Mouse (Mus musculus) neural tube, embryonic 14.5 days (tissue): ENCODE data around the gene Tacc3. TPM values are rescaled to one million over a fixed set of nuclear protein-coding genes. Genes with fewer than 3 reads are reported as not detected.

ENCODE experiments used
- ATAC-seq: fragments of 200-750 bp; cut with Nextera tagmentation; 2 replicates; pipeline ENCODE4 v1.8.0; 2017; ENCODE audit warnings: low read depth, mild to moderate bottlenecking, moderate TSS enrichment, moderate library complexity
- H3K27ac ChIP-seq: fragments of 300-500 bp; sonication (generic); 2 replicates; pipeline ENCODE4 v1.5.1; 2014; ENCODE audit warnings: low read depth, mild to moderate bottlenecking, control low read depth, low read length, moderate library complexity, mixed read lengths
- H3K27me3 ChIP-seq: fragments of 300-500 bp; sonication (generic); 2 replicates; pipeline ENCODE4 v1.6.1; 2014; ENCODE audit warnings: low read length; ENCODE audit not compliant: control insufficient read depth, insufficient read depth
- H3K36me3 ChIP-seq: fragments of 300-500 bp; sonication (generic); 2 replicates; pipeline ENCODE4 v1.6.1; 2014; ENCODE audit warnings: low read length, mixed read lengths; ENCODE audit not compliant: control insufficient read depth, insufficient read depth
- H3K4me1 ChIP-seq: fragments of 300-500 bp; sonication (generic); 2 replicates; pipeline ENCODE4 v1.6.1; 2014; ENCODE audit warnings: low read length; ENCODE audit not compliant: control insufficient read depth, insufficient read depth
- H3K4me2 ChIP-seq: fragments of 300-500 bp; sonication (generic); 2 replicates; pipeline ENCODE4 v1.6.1; 2014; ENCODE audit warnings: mild to moderate bottlenecking, low read depth, low read length, control low read depth
- H3K4me3 ChIP-seq: fragments of 300-500 bp; sonication (generic); 2 replicates; pipeline ENCODE4 v1.5.1; 2014; ENCODE audit warnings: low read depth, low read length, control low read depth, mixed read lengths
- H3K9ac ChIP-seq: fragments of 300-500 bp; sonication (generic); replicated peaks from 2 replicates; pipeline ENCODE4 v1.6.1; 2014; ENCODE audit warnings: low read depth, mild to moderate bottlenecking, control low read depth, low read length, mixed read lengths
- H3K9me3 ChIP-seq: fragments of 300-500 bp; sonication (generic); 2 replicates; pipeline ENCODE4 v1.6.1; 2016; ENCODE audit warnings: low read length; ENCODE audit not compliant: control insufficient read depth
- WGBS: fragments of 180-500 bp; shearing (Covaris S2); extraction: QIAGEN DNeasy Blood & Tissue Kit; methylation state at CpG from one replicate; pipeline ENCODE4 v1.1.7; 2014; 5-methylcytosine and 5-hydroxymethylcytosine counted together
- polyA plus RNA-seq: library from polyadenylated mRNA; unstranded; fragments of >200 nt; fragmentation: Nextera tagmentation; extraction: Ambion mirVana; gene quantifications from 2 replicates; pipeline ENCODE4 v1.2.1, GENCODE M21; 2014

The Tacc3 gene
- polyA plus RNA-seq, 1 experiment from 2014 or later = 18.7 TPM

- no peaks in the 10 kb centered on the region for H3K27me3 ChIP-seq
- no peak overlapping the region for H3K4me3 ChIP-seq
- WGBS = 17% methylated on average over 9 of the region's 9 CpGs
- ATAC-seq = peak; percentile 38; the same call in 1 of the 2 replicates
- H3K4me2 ChIP-seq = no peak overlapping the region
- H3K27ac ChIP-seq = peak overlapping the region; percentile 73
- H3K4me1 ChIP-seq = 0 out of 2 replicates have a peak, but pooled peaks cover 6% of the 10 kb centered on the region
- no peaks in the 10 kb centered on the region for H3K36me3 ChIP-seq
- H3K9me3 ChIP-seq = no peaks in the 10 kb centered on the region
- no peak overlapping the region for H3K9ac ChIP-seq
Observed at GRCm38 (mm10) chr5:33705612-33706349, 47.9 kb downstream of the Tacc3 start.

- Histone ChIP-seq H3K36me3 (no peaks in the 10 kb centered on the region), H3K4me2 (no peak overlapping the region), H3K4me1 (0 out of 2 replicates have a peak, but pooled peaks cover 6% of the 10 kb centered on the region), H3K27me3 (no peaks in the 10 kb centered on the region), H3K9me3 (no peaks in the 10 kb centered on the region), H3K9ac (no peak overlapping the region), H3K4me3 (no peak overlapping the region), H3K27ac (peak overlapping the region; percentile 73)
- 84% methylated on average over 1 of the region's 1 CpGs for WGBS
- no peak for ATAC-seq
Observed at GRCm38 (mm10) chr5:33706350-33706629, 48.4 kb downstream of the Tacc3 start.

GRCm38 (mm10) chr5:33707163-33707562 lies 49.2 kb downstream of the Tacc3 start:
- H3K9me3 ChIP-seq = no peaks in the 10 kb centered on the region
- no peaks in the 10 kb centered on the region for H3K27me3 ChIP-seq
- H3K27ac ChIP-seq = no peak overlapping the region
- H3K4me1 ChIP-seq = 0 out of 2 replicates have a peak, but pooled peaks cover 6% of the 10 kb centered on the region
- no peaks in the 10 kb centered on the region for H3K36me3 ChIP-seq
- H3K9ac ChIP-seq = no peak overlapping the region
- H3K4me3 ChIP-seq = no peak overlapping the region
- ATAC-seq = no peak
- no peak overlapping the region for H3K4me2 ChIP-seq
- WGBS = 71% methylated on average over 4 of the region's 4 CpGs

- Histone ChIP-seq H3K4me2 (no peak overlapping the region), H3K27ac (no peak overlapping the region), H3K4me1 (0 out of 2 replicates have a peak, but pooled peaks cover 6% of the 10 kb centered on the region), H3K9ac (no peak overlapping the region), H3K36me3 (no peaks in the 10 kb centered on the region), H3K4me3 (no peak overlapping the region), H3K9me3 (no peaks in the 10 kb centered on the region), H3K27me3 (no peaks in the 10 kb centered on the region)
- ATAC-seq = no peak
- 54% methylated on average over 2 of the region's 2 CpGs for WGBS
Observed at GRCm38 (mm10) chr5:33709037-33709436, 51.1 kb downstream of the Tacc3 start.

GRCm38 (mm10) chr5:33712550-33712949 lies 54.6 kb downstream of the Tacc3 start:
- Histone ChIP-seq H3K9me3 (no peaks in the 10 kb centered on the region), H3K4me2 (no peak overlapping the region), H3K4me3 (no peak overlapping the region), H3K36me3 (no peaks in the 10 kb centered on the region), H3K4me1 (no peaks in the 10 kb centered on the region), H3K9ac (no peak overlapping the region), H3K27ac (no peak overlapping the region), H3K27me3 (no peaks in the 10 kb centered on the region)
- ATAC-seq = no peak
- WGBS = 91% methylated on average over 2 of the region's 2 CpGs

- no peaks in the 10 kb centered on the region for H3K36me3 ChIP-seq
- H3K4me1 ChIP-seq = no peaks in the 10 kb centered on the region
- ATAC-seq = no peak
- H3K27ac ChIP-seq = no peak overlapping the region
- H3K27me3 ChIP-seq = no peaks in the 10 kb centered on the region
- no peaks in the 10 kb centered on the region for H3K9me3 ChIP-seq
- WGBS = 29% methylated on average over 2 of the region's 2 CpGs
- H3K4me2 ChIP-seq = no peak overlapping the region
- H3K9ac ChIP-seq = no peak overlapping the region
- H3K4me3 ChIP-seq = no peak overlapping the region
Observed at GRCm38 (mm10) chr5:33715182-33715581, 57.3 kb downstream of the Tacc3 start.

GRCm38 (mm10) chr5:33716467-33716866 lies 58.5 kb downstream of the Tacc3 start:
- H3K9me3 ChIP-seq = no peaks in the 10 kb centered on the region
- H3K4me2 ChIP-seq = no peak overlapping the region
- ATAC-seq = no peak
- H3K27ac ChIP-seq = no peak overlapping the region
- H3K9ac ChIP-seq = no peak overlapping the region
- no peaks in the 10 kb centered on the region for H3K4me1 ChIP-seq
- WGBS = 85% methylated on average over 6 of the region's 6 CpGs
- no peaks in the 10 kb centered on the region for H3K27me3 ChIP-seq
- H3K36me3 ChIP-seq = no peaks in the 10 kb centered on the region
- no peak overlapping the region for H3K4me3 ChIP-seq

- Histone ChIP-seq H3K27me3 (no peaks in the 10 kb centered on the region), H3K36me3 (no peaks in the 10 kb centered on the region), H3K4me2 (no peak overlapping the region), H3K4me1 (0 out of 2 replicates have a peak, but pooled peaks cover 5% of the 10 kb centered on the region), H3K27ac (no peak overlapping the region), H3K9ac (no peak overlapping the region), H3K9me3 (no peaks in the 10 kb centered on the region), H3K4me3 (no peak overlapping the region)
- ATAC-seq = no peak
- WGBS = 67% methylated on average over 5 of the region's 5 CpGs
Observed at GRCm38 (mm10) chr5:33718460-33718859, 60.5 kb downstream of the Tacc3 start.

GRCm38 (mm10) chr5:33720852-33721490 lies 63.0 kb downstream of the Tacc3 start:
- WGBS = 8% methylated on average over 8 of the region's 8 CpGs
- Histone ChIP-seq H3K4me1 (0 out of 2 replicates have a peak, but pooled peaks cover 10% of the 10 kb centered on the region), H3K4me3 (peak overlapping the region; percentile 48; the same call in 1 of the 2 replicates), H3K9ac (peak overlapping the region; percentile 58), H3K4me2 (peak overlapping the region; percentile 78), H3K27ac (peak overlapping the region; percentile 16; the same call in 1 of the 2 replicates), H3K36me3 (no peaks in the 10 kb centered on the region), H3K27me3 (no peaks in the 10 kb centered on the region), H3K9me3 (no peaks in the 10 kb centered on the region)
- no peak for ATAC-seq
